Mouse (Mus musculus) hindbrain, embryonic 14.5 days (tissue): ENCODE measurements around the gene Ufd1. TPM values are rescaled to one million over a fixed set of nuclear protein-coding genes. Genes with fewer than 3 reads are reported as not detected.
A peak's percentile ranks its signal among the peaks of the same experiment; 100 is the strongest.

Experiments
- ATAC-seq: fragments of 200-750 bp; cut with Nextera tagmentation; 2 replicates; pipeline ENCODE4 v1.8.0; 2017; ENCODE audit warnings: moderate number of reproducible peaks, mild to moderate bottlenecking, moderate TSS enrichment, moderate library complexity; ENCODE audit not compliant: low FRiP score
- DNase-seq: peaks from one replicate; pipeline ENCODE4 v3.0.0-alpha.2; 2015; ENCODE audit warnings: low spot score
- H3K27ac ChIP-seq: fragments of 300-500 bp; sonication (generic); 2 replicates; pipeline ENCODE4 v1.5.1; 2014; ENCODE audit warnings: mild to moderate bottlenecking, moderate library complexity
- H3K27me3 ChIP-seq: fragments of 300-500 bp; sonication (generic); 2 replicates; pipeline ENCODE4 v1.6.1; 2014; ENCODE audit warnings: mild to moderate bottlenecking, low read length, mixed read lengths; ENCODE audit not compliant: control insufficient read depth, insufficient read depth
- H3K36me3 ChIP-seq: fragments of 300-500 bp; sonication (generic); replicated peaks from 2 replicates; pipeline ENCODE4 v1.6.1; 2014; ENCODE audit not compliant: control insufficient read depth, insufficient read depth
- H3K4me1 ChIP-seq: fragments of 300-500 bp; sonication (generic); replicated peaks from 2 replicates; pipeline ENCODE4 v1.6.1; 2014; ENCODE audit warnings: antibody characterized with exemption, low read length, mixed read lengths; ENCODE audit not compliant: control insufficient read depth, insufficient read depth
- H3K4me2 ChIP-seq: fragments of 300-500 bp; sonication (generic); replicated peaks from 2 replicates; pipeline ENCODE4 v1.6.1; 2014; ENCODE audit warnings: mild to moderate bottlenecking, moderate library complexity
- H3K4me3 ChIP-seq: fragments of 300-500 bp; sonication (generic); replicated peaks from 2 replicates; pipeline ENCODE4 v1.5.1; 2014; ENCODE audit warnings: mild to moderate bottlenecking, low read length
- H3K9ac ChIP-seq: fragments of 300-500 bp; sonication (generic); 2 replicates; pipeline ENCODE4 v1.6.1; 2014
- H3K9me3 ChIP-seq: fragments of 300-500 bp; sonication (generic); 2 replicates; pipeline ENCODE4 v1.6.1; 2016; ENCODE audit warnings: low read length; ENCODE audit not compliant: control insufficient read depth
- WGBS: fragments of 180-500 bp; shearing (Covaris S2); extraction: QIAGEN DNeasy Blood & Tissue Kit; methylation state at CpG from one replicate; pipeline ENCODE4 v1.1.7; 2014; 5-methylcytosine and 5-hydroxymethylcytosine counted together
- polyA plus RNA-seq: library from polyadenylated mRNA; unstranded; fragments of >200 nt; fragmentation: Nextera tagmentation; extraction: Ambion mirVana; gene quantifications from 2 replicates; pipeline ENCODE4 v1.2.1, GENCODE M21; 2014

Gene Ufd1
- polyA plus RNA-seq, 1 experiment from 2014 or later: 90.8 TPM

DNA sequence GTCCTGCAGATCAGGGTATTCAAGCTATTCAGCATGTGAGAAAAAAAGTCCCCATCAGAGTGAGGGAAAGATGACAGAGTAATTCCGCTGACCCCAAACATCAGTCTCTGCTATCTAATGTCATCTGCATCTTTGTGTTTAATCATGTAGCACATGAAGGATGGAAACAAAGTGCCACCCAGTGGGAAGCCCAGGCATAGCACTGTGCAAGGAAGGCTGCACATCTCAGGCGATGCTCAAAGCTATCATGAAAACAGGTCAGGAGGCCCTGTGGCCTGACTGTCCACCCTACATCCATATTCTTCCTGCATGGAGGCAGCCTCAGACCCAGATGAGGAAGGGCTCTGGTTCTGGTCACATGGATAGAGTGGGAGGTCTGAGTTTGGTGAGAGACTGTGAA, 12.7 kb upstream of the Ufd1 start:
- no peak overlapping the region for H3K27ac ChIP-seq

DNA sequence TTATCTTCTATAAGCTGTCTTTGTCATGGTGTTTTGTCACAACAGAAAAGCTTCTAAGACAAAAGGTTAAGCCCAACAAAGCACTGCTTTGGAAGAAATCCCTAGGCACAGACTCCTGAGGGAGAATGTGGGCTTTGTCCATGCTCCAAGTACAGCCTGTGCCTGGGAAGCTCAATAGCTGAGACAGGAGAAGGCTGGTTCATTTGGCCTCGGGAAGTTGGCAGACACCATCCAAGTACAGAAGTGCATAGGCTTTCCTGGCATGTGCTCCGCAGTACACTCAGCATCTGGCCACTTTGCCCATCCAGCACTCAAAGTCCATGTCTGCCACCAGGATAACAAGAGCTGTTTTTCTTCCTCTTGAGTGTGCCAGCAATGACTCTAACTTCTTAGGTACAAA, 5.8 kb upstream of the Ufd1 start:
- Histone ChIP-seq H3K27me3 (no peaks in the 10 kb centered on the region), H3K9ac (no peak overlapping the region), H3K4me3 (no peak overlapping the region), H3K36me3 (peaks cover 9% of the 10 kb centered on the region; the same call in 1 of the 2 replicates), H3K27ac (no peak overlapping the region), H3K4me1 (no peaks in the 10 kb centered on the region), H3K4me2 (no peak overlapping the region), H3K9me3 (no peaks in the 10 kb centered on the region)
- DNase-seq (no peak), ATAC-seq (no peak)
- 92% methylated on average over 2 of the region's 2 CpGs for WGBS

More for the DNA sequence above, 12.7 kb upstream of the Ufd1 start:
- no peaks in the 10 kb centered on the region for H3K27me3 ChIP-seq
- no peak overlapping the region for H3K4me2 ChIP-seq
- no peaks in the 10 kb centered on the region for H3K4me1 ChIP-seq
- H3K9ac ChIP-seq: no peak overlapping the region
- WGBS: 51% methylated on average over 2 of the region's 2 CpGs
- 0 out of 2 replicates have a peak, but pooled peaks cover 4% of the 10 kb centered on the region for H3K36me3 ChIP-seq
- DNase-seq: peak; percentile 63
- peak; percentile 64; the same call in 1 of the 2 replicates for ATAC-seq
- no peaks in the 10 kb centered on the region for H3K9me3 ChIP-seq
- H3K4me3 ChIP-seq: no peak overlapping the region

DNA sequence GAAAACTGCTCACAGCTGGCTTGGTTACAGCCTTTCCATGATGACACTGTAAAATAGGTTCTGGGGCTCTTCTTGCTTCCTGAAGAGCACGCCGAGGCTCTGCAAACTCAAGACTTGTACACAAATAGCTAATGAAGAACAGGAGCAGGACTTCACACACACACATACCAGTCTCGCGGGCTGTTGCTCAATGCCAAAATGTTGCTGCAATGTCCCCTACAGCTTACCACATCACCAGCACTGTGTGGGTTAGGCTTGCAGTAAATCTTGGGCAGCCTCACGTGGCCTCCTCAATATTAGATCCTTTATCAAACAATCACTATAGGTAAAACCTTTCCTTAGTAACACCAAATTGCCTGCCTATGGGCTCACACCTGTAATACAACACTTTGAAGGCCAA, 2.6 kb upstream of the Ufd1 start:
- H3K27ac ChIP-seq: no peak overlapping the region
- peaks cover 5% of the 10 kb centered on the region; the same call in 1 of the 2 replicates for H3K36me3 ChIP-seq
- H3K4me2 ChIP-seq: no peak overlapping the region
- 93% methylated on average over 5 of the region's 5 CpGs for WGBS
- no peak overlapping the region for H3K4me3 ChIP-seq
- H3K9ac ChIP-seq: no peak overlapping the region
- no peaks in the 10 kb centered on the region for H3K9me3 ChIP-seq
- DNase-seq (no peak), ATAC-seq (no peak)
- H3K27me3 ChIP-seq: no peaks in the 10 kb centered on the region
- H3K4me1 ChIP-seq: peaks cover 10% of the 10 kb centered on the region

DNA sequence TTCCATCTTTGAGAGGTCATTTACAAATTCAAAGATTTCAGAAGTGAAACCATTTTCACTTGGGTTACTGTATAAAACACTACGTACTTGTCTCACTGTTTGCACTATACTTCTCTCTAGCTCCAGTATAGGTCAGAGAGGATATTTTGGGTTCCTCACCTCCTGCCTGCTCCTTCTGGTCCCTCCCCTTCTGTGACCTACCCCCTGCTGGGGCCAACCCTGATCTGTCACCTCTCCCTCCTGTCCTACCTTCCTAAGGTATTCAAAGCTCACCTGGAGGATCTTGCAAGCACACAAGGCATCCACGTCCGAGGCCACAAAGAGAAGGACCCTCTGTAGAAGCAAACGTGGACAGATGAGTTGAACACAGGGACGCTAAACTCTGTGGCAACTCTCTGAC, 547 bp upstream of the Ufd1 start:
- no peak for ATAC-seq

DNA sequence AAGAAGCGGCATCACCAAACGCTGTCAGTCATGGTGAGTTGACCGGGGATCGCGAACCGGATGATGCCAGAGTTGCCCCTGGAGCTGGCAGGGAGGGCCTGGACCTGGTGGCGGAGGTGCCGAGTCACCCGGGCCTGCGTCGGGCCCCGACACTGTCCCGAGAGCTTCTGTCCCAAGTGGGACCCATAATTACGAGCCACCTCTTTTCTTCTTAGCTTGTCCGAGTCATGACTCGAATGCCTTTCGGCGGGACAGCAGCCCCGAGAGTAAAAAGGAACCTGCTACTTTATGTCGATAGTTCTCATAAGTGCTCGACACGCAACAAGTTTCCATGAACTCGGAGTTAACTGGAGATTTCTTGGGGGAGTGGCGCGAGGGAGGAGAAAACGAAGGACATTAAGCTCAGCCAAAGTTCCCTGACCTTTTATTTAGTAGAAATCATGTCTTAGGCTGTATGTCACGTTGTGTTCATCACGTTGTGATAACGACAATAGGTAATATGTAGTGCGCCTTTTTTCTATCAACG, 869 bp downstream of the Ufd1 start:
- H3K27me3 ChIP-seq: no peaks in the 10 kb centered on the region
- peak overlapping the region; percentile 56 for H3K4me3 ChIP-seq
- 2% methylated on average over 31 of the region's 31 CpGs for WGBS
- ATAC-seq: peak; percentile 69
- H3K36me3 ChIP-seq: peaks cover 28% of the 10 kb centered on the region
- DNase-seq: peak; percentile 33
- H3K4me1 ChIP-seq: peaks cover 10% of the 10 kb centered on the region
- peak overlapping the region; percentile 66 for H3K9ac ChIP-seq
- peak overlapping the region; percentile 69 for H3K4me2 ChIP-seq
- H3K9me3 ChIP-seq: no peaks in the 10 kb centered on the region
- H3K27ac ChIP-seq: peak overlapping the region; percentile 46

More for the DNA sequence above, 547 bp upstream of the Ufd1 start:
- Histone ChIP-seq H3K9me3 (no peaks in the 10 kb centered on the region), H3K36me3 (peaks cover 19% of the 10 kb centered on the region), H3K4me2 (peak overlapping the region; percentile 69), H3K27me3 (no peaks in the 10 kb centered on the region), H3K4me3 (peak overlapping the region; percentile 56), H3K27ac (no peak overlapping the region), H3K9ac (peak overlapping the region; percentile 43), H3K4me1 (peaks cover 10% of the 10 kb centered on the region)
- 8% methylated on average over 5 of the region's 5 CpGs for WGBS
- DNase-seq: no peak

DNA sequence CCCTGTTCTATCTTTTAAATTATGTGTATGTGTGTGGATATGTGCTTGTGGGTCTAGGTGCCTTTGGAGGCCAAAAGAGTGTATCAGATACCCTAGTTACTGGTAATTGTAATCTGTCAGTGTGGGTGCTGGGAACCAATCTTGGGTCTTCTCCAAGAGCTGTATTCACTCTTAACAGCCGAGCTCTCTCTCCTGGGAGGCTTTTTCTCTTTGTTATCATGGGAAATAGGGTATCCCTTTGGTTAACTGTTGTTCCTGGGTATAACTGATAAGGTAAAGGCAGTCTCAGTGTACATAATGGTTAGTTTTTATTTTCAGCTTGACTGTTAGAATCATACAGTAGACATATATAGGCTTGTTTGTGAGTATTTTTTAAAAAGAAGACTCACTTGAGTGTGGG, 10.8 kb downstream of the Ufd1 start:
- Histone ChIP-seq H3K4me2 (no peak overlapping the region), H3K9ac (no peak overlapping the region), H3K27ac (no peak overlapping the region), H3K27me3 (no peaks in the 10 kb centered on the region), H3K9me3 (no peaks in the 10 kb centered on the region), H3K36me3 (peaks cover 97% of the 10 kb centered on the region), H3K4me1 (no peaks in the 10 kb centered on the region), H3K4me3 (no peak overlapping the region)
- DNase-seq: no peak
- ATAC-seq: no peak
- WGBS: 92% methylated on average over 1 of the region's 1 CpGs

DNA sequence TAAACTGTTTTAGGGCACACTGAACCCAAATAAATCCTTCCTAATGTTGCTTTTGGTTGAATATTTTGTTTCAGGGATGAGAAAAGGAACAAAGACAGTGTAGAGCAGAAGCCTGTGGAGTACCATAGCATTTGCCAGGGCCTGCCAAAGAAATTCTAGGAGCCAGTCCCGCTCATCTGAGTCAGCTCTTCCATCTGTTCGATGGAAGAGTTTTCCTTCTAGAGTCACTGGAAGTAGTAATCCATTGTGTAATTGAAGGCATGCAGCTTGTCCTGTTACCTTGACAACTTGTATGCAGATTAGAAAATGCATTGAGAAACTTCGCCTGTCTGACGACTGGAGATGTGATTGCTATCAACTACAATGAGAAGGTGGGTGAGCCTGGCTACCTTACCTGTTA, 11.3 kb downstream of the Ufd1 start:
- WGBS: 58% methylated on average over 4 of the region's 4 CpGs
- no peak for DNase-seq
- Histone ChIP-seq H3K36me3 (peaks cover 97% of the 10 kb centered on the region), H3K9ac (no peak overlapping the region), H3K4me2 (no peak overlapping the region), H3K4me3 (no peak overlapping the region), H3K4me1 (no peaks in the 10 kb centered on the region), H3K9me3 (no peaks in the 10 kb centered on the region), H3K27ac (no peak overlapping the region), H3K27me3 (no peaks in the 10 kb centered on the region)
- ATAC-seq: no peak

DNA sequence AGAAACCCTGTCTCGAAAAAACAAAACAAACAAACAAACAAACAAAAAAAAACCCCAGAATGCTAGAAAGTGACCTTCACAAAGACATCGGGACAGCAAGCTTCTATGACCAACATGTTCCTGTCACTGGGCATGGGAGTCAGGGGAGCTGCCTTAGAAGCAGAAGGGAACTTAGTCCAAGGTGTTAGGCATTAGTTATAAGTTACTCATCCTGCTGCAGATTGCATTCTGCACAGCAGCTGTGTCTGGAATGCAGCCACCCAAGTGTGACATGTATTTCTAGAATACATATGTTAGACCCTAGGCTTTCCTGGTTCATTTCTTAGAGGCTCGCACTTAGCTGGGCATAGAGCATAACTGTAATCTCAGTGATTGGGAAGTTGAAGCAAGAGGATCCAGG, 17.1 kb downstream of the Ufd1 start:
- H3K9me3 ChIP-seq: no peaks in the 10 kb centered on the region
- 99% methylated on average over 3 of the region's 3 CpGs for WGBS
- H3K4me3 ChIP-seq: no peak overlapping the region
- no peak overlapping the region for H3K27ac ChIP-seq
- no peak for ATAC-seq
- peaks cover 99% of the 10 kb centered on the region for H3K36me3 ChIP-seq
- DNase-seq: no peak
- no peak overlapping the region for H3K4me2 ChIP-seq
- no peaks in the 10 kb centered on the region for H3K4me1 ChIP-seq
- no peaks in the 10 kb centered on the region for H3K27me3 ChIP-seq
- no peak overlapping the region for H3K9ac ChIP-seq

DNA sequence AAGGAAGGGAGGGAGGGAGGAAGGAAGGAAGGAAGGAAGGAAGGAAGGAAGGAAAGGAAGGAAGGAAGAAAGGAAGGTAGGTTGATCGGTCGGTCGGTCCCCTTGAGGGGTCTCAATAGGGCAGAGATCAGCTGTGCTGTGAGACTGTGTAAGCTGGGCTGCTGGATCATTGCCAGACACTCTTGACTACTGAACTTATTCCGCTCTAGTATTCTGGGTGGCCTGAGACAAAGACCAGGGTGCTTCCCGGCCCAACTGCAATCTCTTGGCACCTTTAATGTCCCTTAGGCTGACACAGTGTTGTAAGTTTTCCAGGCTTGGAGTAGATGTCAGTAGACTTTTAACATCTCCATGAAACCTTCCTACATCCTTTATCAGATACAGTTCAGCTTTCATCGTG, 17.5 kb downstream of the Ufd1 start:
- ATAC-seq (no peak), DNase-seq (no peak)
- Histone ChIP-seq H3K27ac (no peak overlapping the region), H3K36me3 (peaks cover 99% of the 10 kb centered on the region), H3K27me3 (no peaks in the 10 kb centered on the region), H3K9ac (no peak overlapping the region), H3K4me2 (no peak overlapping the region), H3K4me1 (no peaks in the 10 kb centered on the region), H3K9me3 (no peaks in the 10 kb centered on the region), H3K4me3 (no peak overlapping the region)
- WGBS: 94% methylated on average over 6 of the region's 6 CpGs

DNA sequence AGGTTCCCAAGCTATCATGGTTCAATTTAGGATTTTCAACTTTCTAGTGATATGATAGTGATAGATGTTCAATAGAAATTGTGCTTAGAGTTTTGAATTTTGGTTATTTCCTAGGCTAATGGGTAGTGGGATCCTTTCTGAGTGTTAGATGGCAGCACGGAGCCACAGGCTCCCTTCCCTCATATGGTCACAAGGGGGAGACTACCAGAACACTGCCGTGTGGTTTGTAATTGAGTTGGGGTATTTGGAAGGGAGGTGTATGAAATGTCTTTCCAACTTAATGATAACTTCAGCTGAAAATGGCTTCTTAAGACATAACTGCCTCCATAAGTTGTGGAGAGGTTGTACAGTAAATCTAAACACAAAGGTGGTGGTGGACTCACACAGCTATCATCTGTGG, 21.9 kb downstream of the Ufd1 start:
- H3K36me3 ChIP-seq: peaks cover 65% of the 10 kb centered on the region
- WGBS: 77% methylated on average over 2 of the region's 2 CpGs
- no peak for ATAC-seq

More for the DNA sequence above, 21.9 kb downstream of the Ufd1 start:
- Histone ChIP-seq H3K4me2 (no peak overlapping the region), H3K27ac (no peak overlapping the region), H3K9me3 (no peaks in the 10 kb centered on the region), H3K9ac (no peak overlapping the region), H3K4me1 (peaks cover 5% of the 10 kb centered on the region), H3K27me3 (no peaks in the 10 kb centered on the region), H3K4me3 (no peak overlapping the region)
- no peak for DNase-seq
